Mouse (Mus musculus) gastrocnemius, postnatal 36 days (tissue): ENCODE results near the gene BC048403. TPM values are rescaled to one million over a fixed set of nuclear protein-coding genes. Genes with fewer than 3 reads are reported as not detected.

Experiments
- total RNA-seq, 2 experiments: library from RNA; stranded (reverse); gene quantifications; 2 replicates each; pipeline ENCODE4 v1.2.3; 2021

The BC048403 gene
- total RNA-seq, 2 experiments from 2014 or later = 0.99 to 1.8 TPM

Other genes starting within 250 kb of the BC048403 start
- 10 to 100 TPM in 1 of 2 experiments, 1 to 10 TPM in 1; 9.8 to 11.9 TPM for gene Tbk1, start 153.2 kb upstream of the BC048403 start, total RNA-seq
- gene Xpot, start 113.6 kb upstream of the BC048403 start, total RNA-seq = 10 to 100 TPM; 19.1 to 19.3 TPM
- not detected for gene D930020B18Rik, start 98.3 kb upstream of the BC048403 start, total RNA-seq